Mouse (Mus musculus): ENCODE measurements around the gene Ebf1. TPM values are rescaled to one million over a fixed set of nuclear protein-coding genes. Genes with fewer than 3 reads are reported as not detected.

The Ebf1 gene
- polyA plus RNA-seq, 1 experiment from 2014 or later = 54.5 TPM

DNA sequence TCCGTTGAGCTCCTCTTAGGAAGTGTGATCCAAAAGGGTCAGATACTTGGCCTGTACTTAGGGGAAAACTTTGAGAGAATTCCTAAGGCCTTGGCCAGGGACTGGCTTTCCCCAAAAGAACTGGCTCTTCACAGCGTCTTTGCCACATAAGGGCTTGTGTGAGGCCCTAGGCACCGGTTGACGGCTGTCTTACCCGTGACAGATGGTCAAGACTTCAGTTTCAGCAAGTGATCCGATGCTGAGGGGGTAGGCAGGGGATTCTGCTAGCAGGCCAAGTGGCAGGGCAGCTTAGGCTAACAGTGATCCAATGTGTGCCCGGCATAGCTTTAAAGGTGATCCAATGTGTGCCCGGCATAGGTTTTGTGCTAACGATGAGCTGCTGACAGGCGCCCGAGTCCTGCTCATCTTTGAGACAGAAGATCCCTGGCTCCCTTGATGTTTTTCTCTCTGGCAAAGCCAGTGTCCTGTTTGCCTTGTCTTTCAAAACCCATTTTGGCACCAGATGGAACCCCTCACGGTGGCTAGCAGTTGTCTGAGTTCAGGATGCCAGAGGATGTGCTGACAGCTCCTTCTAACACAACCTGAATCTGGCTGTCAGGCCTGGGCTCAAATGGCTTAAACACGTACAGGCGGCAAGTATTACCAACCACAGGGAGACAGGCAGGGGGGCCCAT is 249.5 kb downstream of the Ebf1 start:
- Histone ChIP-seq H3K4me1 (ENCODE audit: control insufficient read depth, insufficient read depth, low read length) (peaks cover 6% of the 10 kb centered on the region), H3K4me2 (ENCODE audit: low read depth, low read length) (no peak overlapping the region), H3K27me3 (replicated peaks; ENCODE audit: control insufficient read depth, insufficient read depth, low read length) (no peaks in the 10 kb centered on the region), H3K9me3 (ENCODE audit: control insufficient read depth, low read length) (no peaks in the 10 kb centered on the region), H3K36me3 (ENCODE audit: control insufficient read depth, insufficient read depth, low read length) (peaks cover 6% of the 10 kb centered on the region; the same call in 1 of the 2 replicates), H3K9ac (ENCODE audit: low read depth, low read length) (no peak overlapping the region), H3K27ac (replicated peaks; ENCODE audit: low read depth, low read length) (no peak overlapping the region), H3K4me3 (ENCODE audit: low read depth, low read length) (no peak overlapping the region)
- WGBS = 50% methylated on average over 14 of the region's 14 CpGs
- ATAC-seq (ENCODE audit: low read depth) = no peak; the same call in 1 of the 2 replicates
- DNase-seq (ENCODE audit: low spot score) = no peak

DNA sequence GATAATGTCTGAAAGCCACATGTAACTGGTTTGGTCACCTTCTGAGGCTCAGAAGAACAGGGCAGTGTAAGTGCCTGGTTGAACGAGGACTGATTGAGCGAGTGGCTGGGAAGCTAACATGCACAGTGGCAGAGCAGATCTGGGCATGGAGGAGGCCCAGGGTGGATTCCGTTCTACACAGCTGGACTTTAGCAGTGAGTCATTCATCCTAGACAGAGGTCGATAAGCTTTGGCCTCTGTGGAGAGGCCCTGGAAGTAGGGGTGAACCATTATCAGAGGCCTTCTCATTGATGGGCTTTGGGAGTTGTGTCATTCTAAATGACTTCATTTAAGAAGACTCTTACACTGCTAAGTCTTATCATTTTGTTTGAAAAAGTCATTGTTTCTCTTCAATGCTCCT is 250.3 kb downstream of the Ebf1 start:
- H3K4me2 ChIP-seq (ENCODE audit: low read depth, low read length) = no peak overlapping the region
- DNase-seq (ENCODE audit: low spot score) (no peak), ATAC-seq (ENCODE audit: low read depth) (no peak)
- H3K36me3 ChIP-seq (ENCODE audit: control insufficient read depth, insufficient read depth, low read length) = peaks cover 6% of the 10 kb centered on the region; the same call in 1 of the 2 replicates
- H3K27ac ChIP-seq (replicated peaks; ENCODE audit: low read depth, low read length) = no peak overlapping the region
- peaks cover 6% of the 10 kb centered on the region for H3K4me1 ChIP-seq (ENCODE audit: control insufficient read depth, insufficient read depth, low read length)
- 68% methylated on average over 4 of the region's 4 CpGs for WGBS
- no peaks in the 10 kb centered on the region for H3K27me3 ChIP-seq (replicated peaks; ENCODE audit: control insufficient read depth, insufficient read depth, low read length)
- no peak overlapping the region for H3K4me3 ChIP-seq (ENCODE audit: low read depth, low read length)
- no peak overlapping the region for H3K9ac ChIP-seq (ENCODE audit: low read depth, low read length)
- no peaks in the 10 kb centered on the region for H3K9me3 ChIP-seq (ENCODE audit: control insufficient read depth, low read length)

DNA sequence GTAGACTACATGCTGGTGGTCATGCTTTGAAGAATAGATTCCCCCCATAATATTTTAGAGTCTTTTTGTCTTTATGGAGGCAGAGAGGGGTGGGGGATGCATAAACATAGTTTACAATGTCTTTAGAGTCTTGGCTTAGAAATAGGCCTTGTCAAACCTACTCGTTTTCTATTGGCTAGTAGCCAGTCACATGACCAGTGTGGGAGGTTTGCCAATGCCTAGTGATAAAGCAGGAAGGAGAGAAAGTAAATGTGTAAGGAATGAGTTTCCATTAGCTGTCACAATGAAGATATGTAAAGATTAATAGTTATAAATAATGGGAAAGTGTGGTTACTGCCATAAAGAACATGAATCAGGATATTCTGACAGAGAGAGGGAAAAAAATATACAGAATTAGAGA is 256.8 kb downstream of the Ebf1 start:
- Histone ChIP-seq H3K4me2 (ENCODE audit: low read depth, low read length) (no peak overlapping the region), H3K9ac (ENCODE audit: low read depth, low read length) (no peak overlapping the region), H3K27ac (replicated peaks; ENCODE audit: low read depth, low read length) (no peak overlapping the region), H3K9me3 (ENCODE audit: control insufficient read depth, low read length) (no peaks in the 10 kb centered on the region), H3K4me3 (ENCODE audit: low read depth, low read length) (no peak overlapping the region), H3K36me3 (ENCODE audit: control insufficient read depth, insufficient read depth, low read length) (peaks cover 6% of the 10 kb centered on the region; the same call in 1 of the 2 replicates), H3K4me1 (ENCODE audit: control insufficient read depth, insufficient read depth, low read length) (no peaks in the 10 kb centered on the region), H3K27me3 (replicated peaks; ENCODE audit: control insufficient read depth, insufficient read depth, low read length) (no peaks in the 10 kb centered on the region)
- DNase-seq (ENCODE audit: low spot score) (no peak), ATAC-seq (ENCODE audit: low read depth) (no peak)
- WGBS = 72% methylated on average over 1 of the region's 1 CpGs

DNA sequence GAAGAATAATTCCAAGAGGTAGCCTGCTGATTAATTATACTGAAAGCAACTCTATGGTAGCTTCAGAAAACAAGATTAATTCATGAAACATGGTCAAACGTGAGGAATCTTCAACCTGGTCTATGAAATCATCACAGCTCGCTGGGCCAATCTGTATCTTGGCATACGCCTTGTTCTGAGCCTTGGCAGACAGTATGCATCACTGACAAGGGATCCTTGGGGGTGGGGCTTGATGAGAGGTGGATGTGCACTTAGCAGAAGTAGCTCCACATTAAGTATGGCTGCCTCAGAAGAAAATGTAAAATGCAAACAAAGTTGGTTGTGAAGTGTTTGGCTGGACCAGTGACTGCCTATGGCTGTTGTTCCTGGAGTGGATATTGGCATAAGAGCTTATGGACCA is 258.1 kb downstream of the Ebf1 start:
- Histone ChIP-seq H3K4me1 (ENCODE audit: control insufficient read depth, insufficient read depth, low read length) (no peaks in the 10 kb centered on the region), H3K9ac (ENCODE audit: low read depth, low read length) (no peak overlapping the region), H3K4me3 (ENCODE audit: low read depth, low read length) (no peak overlapping the region), H3K9me3 (ENCODE audit: control insufficient read depth, low read length) (no peaks in the 10 kb centered on the region), H3K36me3 (ENCODE audit: control insufficient read depth, insufficient read depth, low read length) (no peaks in the 10 kb centered on the region), H3K4me2 (ENCODE audit: low read depth, low read length) (no peak overlapping the region), H3K27ac (replicated peaks; ENCODE audit: low read depth, low read length) (no peak overlapping the region), H3K27me3 (replicated peaks; ENCODE audit: control insufficient read depth, insufficient read depth, low read length) (no peaks in the 10 kb centered on the region)
- ATAC-seq (ENCODE audit: low read depth) (no peak), DNase-seq (ENCODE audit: low spot score) (no peak)
- WGBS = 80% methylated on average over 3 of the region's 3 CpGs

DNA sequence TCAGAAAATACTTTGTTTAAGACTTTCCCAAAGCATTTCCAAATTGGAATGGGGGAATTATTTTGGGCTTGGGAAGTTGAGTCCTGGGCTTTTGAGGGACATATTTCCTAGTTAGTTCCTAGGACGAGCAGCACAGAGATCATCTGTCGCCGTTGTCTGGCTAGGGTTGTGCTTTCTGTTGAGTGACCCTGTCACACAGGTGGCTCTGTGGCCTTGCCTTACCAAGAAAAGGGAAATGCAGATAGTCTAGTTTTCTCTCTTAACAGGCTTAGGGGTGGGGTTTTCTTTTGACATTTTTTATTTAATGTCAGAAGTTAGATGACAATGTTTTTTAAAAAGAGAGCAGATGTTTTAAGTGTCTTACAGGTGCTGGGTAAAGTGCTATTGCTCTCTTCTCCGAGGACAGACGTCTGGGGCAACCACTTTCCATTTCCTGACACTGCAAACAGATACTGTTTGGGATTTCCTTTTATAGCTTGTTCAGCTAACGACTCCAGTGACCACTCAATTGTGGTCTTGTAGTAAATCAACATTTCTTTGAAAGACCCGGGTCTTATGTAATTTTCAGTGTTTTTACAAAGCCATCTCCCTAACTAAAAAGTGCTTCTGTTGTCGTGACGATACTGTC is 264.1 kb downstream of the Ebf1 start:
- Histone ChIP-seq H3K36me3 (ENCODE audit: control insufficient read depth, insufficient read depth, low read length) (no peaks in the 10 kb centered on the region), H3K4me3 (ENCODE audit: low read depth, low read length) (no peak overlapping the region), H3K9me3 (ENCODE audit: control insufficient read depth, low read length) (no peaks in the 10 kb centered on the region), H3K4me1 (ENCODE audit: control insufficient read depth, insufficient read depth, low read length) (no peaks in the 10 kb centered on the region), H3K9ac (ENCODE audit: low read depth, low read length) (no peak overlapping the region), H3K27ac (replicated peaks; ENCODE audit: low read depth, low read length) (no peak overlapping the region), H3K27me3 (replicated peaks; ENCODE audit: control insufficient read depth, insufficient read depth, low read length) (no peaks in the 10 kb centered on the region), H3K4me2 (ENCODE audit: low read depth, low read length) (no peak overlapping the region)
- ATAC-seq (ENCODE audit: low read depth) (no peak), DNase-seq (ENCODE audit: low spot score) (no peak)
- WGBS = 57% methylated on average over 9 of the region's 9 CpGs

DNA sequence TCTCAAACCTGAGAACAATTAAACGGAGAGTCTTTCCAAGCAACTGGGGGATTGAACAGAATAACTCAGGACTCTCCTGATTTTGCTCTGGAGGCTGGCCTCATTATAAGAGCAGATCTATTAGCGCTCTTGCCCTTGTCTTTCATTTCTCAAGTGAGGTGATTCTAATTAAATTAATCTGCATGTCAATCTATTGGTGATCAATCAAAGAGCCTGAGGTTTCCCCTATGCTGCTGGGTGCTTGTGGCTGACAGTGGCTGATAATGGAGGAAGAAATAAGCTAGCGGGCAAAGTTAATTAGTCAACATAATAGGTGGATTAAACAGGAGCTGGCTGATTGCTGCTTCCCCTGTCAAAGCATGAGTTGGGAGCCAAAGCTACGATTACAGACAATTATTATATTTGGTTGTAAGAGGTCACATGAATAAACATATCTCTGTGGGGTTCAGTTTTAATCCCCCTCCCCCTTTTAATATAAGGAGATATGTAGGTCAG is 265.4 kb downstream of the Ebf1 start:
- Histone ChIP-seq H3K4me3 (ENCODE audit: low read depth, low read length) (no peak overlapping the region), H3K27ac (replicated peaks; ENCODE audit: low read depth, low read length) (no peak overlapping the region), H3K27me3 (replicated peaks; ENCODE audit: control insufficient read depth, insufficient read depth, low read length) (no peaks in the 10 kb centered on the region), H3K9me3 (ENCODE audit: control insufficient read depth, low read length) (no peaks in the 10 kb centered on the region), H3K9ac (ENCODE audit: low read depth, low read length) (no peak overlapping the region), H3K36me3 (ENCODE audit: control insufficient read depth, insufficient read depth, low read length) (no peaks in the 10 kb centered on the region), H3K4me2 (ENCODE audit: low read depth, low read length) (no peak overlapping the region), H3K4me1 (ENCODE audit: control insufficient read depth, insufficient read depth, low read length) (no peaks in the 10 kb centered on the region)
- DNase-seq (ENCODE audit: low spot score) = no peak
- no peak for ATAC-seq (ENCODE audit: low read depth)
- 60% methylated on average over 4 of the region's 4 CpGs for WGBS

DNA sequence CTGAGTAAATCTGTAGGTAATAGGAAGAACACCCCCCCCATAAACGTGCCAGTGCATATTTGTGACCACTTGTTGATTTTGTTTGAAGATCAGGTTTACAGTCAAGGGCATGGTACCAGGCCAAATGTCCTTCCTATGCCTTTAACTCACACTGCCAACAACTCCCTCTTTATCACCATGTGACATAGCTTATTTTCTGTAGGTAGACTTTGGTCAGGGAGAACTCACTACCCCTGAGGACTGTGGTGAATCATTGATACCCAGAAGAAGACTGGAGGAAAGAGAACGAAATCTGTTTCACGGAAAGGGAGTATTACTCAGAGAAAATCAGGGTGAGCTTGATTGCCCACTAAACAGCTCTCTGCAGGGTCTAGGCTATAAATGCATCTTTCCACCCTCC is 267.2 kb downstream of the Ebf1 start:
- 72% methylated on average over 3 of the region's 3 CpGs for WGBS
- Histone ChIP-seq H3K4me1 (ENCODE audit: control insufficient read depth, insufficient read depth, low read length) (no peaks in the 10 kb centered on the region), H3K27ac (replicated peaks; ENCODE audit: low read depth, low read length) (no peak overlapping the region), H3K36me3 (ENCODE audit: control insufficient read depth, insufficient read depth, low read length) (no peaks in the 10 kb centered on the region), H3K9ac (ENCODE audit: low read depth, low read length) (no peak overlapping the region), H3K9me3 (ENCODE audit: control insufficient read depth, low read length) (no peaks in the 10 kb centered on the region), H3K4me2 (ENCODE audit: low read depth, low read length) (no peak overlapping the region), H3K4me3 (ENCODE audit: low read depth, low read length) (no peak overlapping the region), H3K27me3 (replicated peaks; ENCODE audit: control insufficient read depth, insufficient read depth, low read length) (no peaks in the 10 kb centered on the region)
- ATAC-seq (ENCODE audit: low read depth) = no peak
- no peak for DNase-seq (ENCODE audit: low spot score)

DNA sequence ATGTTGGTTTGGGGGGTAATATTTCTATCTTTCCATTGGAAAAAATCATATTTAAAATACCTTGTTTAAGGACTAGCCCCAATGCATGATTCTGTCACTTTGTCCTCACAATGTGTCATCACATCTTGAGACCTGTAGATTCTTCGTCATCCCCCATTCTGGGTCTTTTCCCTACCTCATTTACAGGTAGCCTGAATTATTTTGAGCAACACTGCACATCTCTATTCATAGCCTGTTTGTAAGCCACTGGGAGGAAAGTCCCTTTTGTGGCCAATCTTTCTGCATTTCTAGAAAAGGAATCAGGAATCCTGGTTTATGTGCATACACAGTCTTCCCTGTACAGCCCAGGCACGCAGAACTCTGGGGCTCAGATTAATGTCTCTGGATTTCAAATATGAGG is 269.8 kb downstream of the Ebf1 start:
- Histone ChIP-seq H3K36me3 (ENCODE audit: control insufficient read depth, insufficient read depth, low read length) (no peaks in the 10 kb centered on the region), H3K9me3 (ENCODE audit: control insufficient read depth, low read length) (no peaks in the 10 kb centered on the region), H3K27me3 (replicated peaks; ENCODE audit: control insufficient read depth, insufficient read depth, low read length) (no peaks in the 10 kb centered on the region), H3K4me2 (ENCODE audit: low read depth, low read length) (no peak overlapping the region), H3K4me3 (ENCODE audit: low read depth, low read length) (no peak overlapping the region), H3K9ac (ENCODE audit: low read depth, low read length) (no peak overlapping the region), H3K27ac (replicated peaks; ENCODE audit: low read depth, low read length) (no peak overlapping the region), H3K4me1 (ENCODE audit: control insufficient read depth, insufficient read depth, low read length) (no peaks in the 10 kb centered on the region)
- ATAC-seq (ENCODE audit: low read depth) (no peak), DNase-seq (ENCODE audit: low spot score) (no peak)
- 85% methylated on average over 2 of the region's 2 CpGs for WGBS

DNA sequence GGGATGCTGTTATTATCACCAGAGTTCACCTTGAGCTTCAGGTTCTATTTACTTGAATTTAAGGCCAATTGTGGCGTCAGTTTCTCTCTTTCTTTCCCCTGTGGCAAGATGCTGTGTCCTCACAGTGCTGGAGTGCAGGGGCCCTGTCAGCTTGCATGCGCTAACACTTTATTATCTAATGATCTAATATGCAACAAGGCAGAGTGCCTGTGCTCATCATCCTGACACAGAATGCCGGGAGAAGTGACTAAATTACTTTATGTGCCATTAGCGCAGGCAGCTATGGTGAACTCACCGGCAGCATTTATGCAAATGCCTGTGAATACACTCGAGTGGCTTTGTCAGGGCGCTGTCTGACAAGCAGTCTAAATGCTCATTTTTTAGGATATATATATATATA is 270.6 kb downstream of the Ebf1 start:
- no peak for ATAC-seq (ENCODE audit: low read depth)
- 83% methylated on average over 7 of the region's 7 CpGs for WGBS
- no peak overlapping the region for H3K9ac ChIP-seq (ENCODE audit: low read depth, low read length)
- no peak overlapping the region for H3K4me3 ChIP-seq (ENCODE audit: low read depth, low read length)
- no peak for DNase-seq (ENCODE audit: low spot score)
- no peaks in the 10 kb centered on the region for H3K9me3 ChIP-seq (ENCODE audit: control insufficient read depth, low read length)
- H3K27ac ChIP-seq (replicated peaks; ENCODE audit: low read depth, low read length) = no peak overlapping the region
- no peak overlapping the region for H3K4me2 ChIP-seq (ENCODE audit: low read depth, low read length)
- no peaks in the 10 kb centered on the region for H3K36me3 ChIP-seq (ENCODE audit: control insufficient read depth, insufficient read depth, low read length)
- no peaks in the 10 kb centered on the region for H3K4me1 ChIP-seq (ENCODE audit: control insufficient read depth, insufficient read depth, low read length)
- no peaks in the 10 kb centered on the region for H3K27me3 ChIP-seq (replicated peaks; ENCODE audit: control insufficient read depth, insufficient read depth, low read length)
